Mouse (Mus musculus): ENCODE measurements around the gene Ripor2. TPM values are rescaled to one million over a fixed set of nuclear protein-coding genes. Genes with fewer than 3 reads are reported as not detected.

The Ripor2 gene
- total RNA-seq, 2 experiments from 2014 or later = 62.5 to 68.3 TPM

GRCm38 (mm10) chr13:24565230-24565949 is 16.6 kb upstream of the Ripor2 start:
- no peak for DNase-seq (ENCODE audit: extremely low spot score in 1 of 2, low spot score in 2 of 2)
- no peak for TF ChIP-seq CTCF (IDR thresholded peaks at IDR 0.05)
- Histone ChIP-seq H3K27ac (no peak overlapping the region), H3K4me3 (no peak overlapping the region)
- intact Hi-C loops (cut with DNase I) = no loop called here

- Histone ChIP-seq H3K4me3 (no peak overlapping the region), H3K27ac (no peak overlapping the region)
- DNase-seq (ENCODE audit: extremely low spot score in 1 of 2, low spot score in 2 of 2) = no peak
- TF ChIP-seq CTCF (IDR thresholded peaks at IDR 0.05) = no peak
- intact Hi-C loops (cut with DNase I) = no loop called here
These were observed 16.1 kb upstream of the Ripor2 start for GRCm38 (mm10) chr13:24565950-24566320.

GRCm38 (mm10) chr13:24567176-24567811 is 14.7 kb upstream of the Ripor2 start:
- no peak for TF ChIP-seq CTCF (IDR thresholded peaks at IDR 0.05)
- intact Hi-C loops (cut with DNase I) = no loop called here
- no peak overlapping the region for H3K27ac ChIP-seq
- no peak overlapping the region for H3K4me3 ChIP-seq
- DNase-seq (ENCODE audit: extremely low spot score in 1 of 2, low spot score in 2 of 2) = no peak

DNA sequence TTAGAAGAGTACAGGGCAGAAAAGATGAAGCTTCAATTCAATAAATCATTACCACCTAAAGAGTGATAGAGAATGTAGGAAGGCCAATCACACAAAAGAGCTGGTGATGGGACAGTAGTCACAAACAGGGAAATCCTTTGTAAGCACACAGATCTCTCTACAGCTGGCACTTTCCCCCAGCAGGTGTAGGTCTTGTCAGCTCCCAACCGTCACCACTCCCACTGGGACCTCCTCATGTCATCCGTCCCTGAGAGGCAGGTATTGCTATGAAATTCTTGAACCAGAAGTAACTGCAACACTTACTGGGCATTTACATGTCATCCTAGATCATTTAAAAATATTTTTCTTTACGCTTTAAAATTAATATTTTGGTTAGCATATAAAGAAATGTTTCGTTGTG is 12.9 kb upstream of the Ripor2 start:
- no peak for DNase-seq (ENCODE audit: extremely low spot score in 1 of 2, low spot score in 2 of 2)
- TF ChIP-seq CTCF (IDR thresholded peaks at IDR 0.05) = no peak
- Histone ChIP-seq H3K27ac (no peak overlapping the region), H3K4me3 (no peak overlapping the region)
- intact Hi-C loops (cut with DNase I) = no loop called here

DNA sequence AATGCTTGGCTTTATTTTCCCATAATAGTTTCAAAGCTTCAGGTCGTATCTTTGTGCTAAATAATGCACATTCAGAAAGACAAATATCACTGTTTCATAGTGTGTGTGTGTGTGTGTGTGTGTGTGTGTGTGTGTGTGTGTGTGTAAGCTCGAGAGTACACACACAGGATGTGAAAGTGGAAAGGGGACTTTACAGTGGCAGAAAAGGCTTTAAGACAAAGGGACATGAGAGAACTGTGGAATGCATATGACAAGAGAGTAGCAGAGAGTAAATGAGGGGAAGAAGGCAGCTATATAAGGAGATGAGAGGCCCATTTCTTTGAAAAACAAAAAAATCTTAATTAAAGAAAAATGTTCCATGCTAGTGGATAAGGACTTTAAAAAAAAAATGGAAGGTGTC is 11.3 kb upstream of the Ripor2 start:
- Histone ChIP-seq H3K27ac (no peak overlapping the region), H3K4me3 (no peak overlapping the region)
- no peak for DNase-seq (ENCODE audit: extremely low spot score in 1 of 2, low spot score in 2 of 2)
- intact Hi-C loops (cut with DNase I) = no loop called here
- TF ChIP-seq CTCF (IDR thresholded peaks at IDR 0.05) = no peak

DNA sequence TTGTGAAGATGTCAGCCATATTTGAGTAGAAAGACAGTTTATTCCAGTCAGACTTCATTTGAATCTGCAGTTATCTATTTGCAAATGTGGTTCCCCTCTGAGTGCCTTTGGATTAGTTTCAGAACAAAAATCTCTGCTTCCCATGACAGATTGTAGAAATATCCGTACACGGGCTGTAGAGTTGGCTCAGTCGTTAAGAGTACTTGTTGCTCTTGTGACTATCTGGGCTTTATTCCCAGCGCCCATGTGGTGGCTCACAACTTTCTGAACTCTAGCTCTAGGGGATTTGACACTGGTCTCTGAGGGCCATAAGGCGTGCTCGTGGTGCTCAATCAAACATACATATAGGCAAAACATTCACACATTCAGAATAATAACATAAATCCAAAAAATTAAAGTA is 10.1 kb upstream of the Ripor2 start:
- Histone ChIP-seq H3K27ac (no peak overlapping the region), H3K4me3 (no peak overlapping the region)
- TF ChIP-seq CTCF (IDR thresholded peaks at IDR 0.05) = no peak
- no peak for DNase-seq (ENCODE audit: extremely low spot score in 1 of 2, low spot score in 2 of 2)
- intact Hi-C loops (cut with DNase I) = no loop called here

GRCm38 (mm10) chr13:24575126-24575525 is 6.9 kb upstream of the Ripor2 start:
- no peak for DNase-seq (ENCODE audit: extremely low spot score in 1 of 2, low spot score in 2 of 2)
- Histone ChIP-seq H3K4me3 (no peak overlapping the region), H3K27ac (no peak overlapping the region)
- TF ChIP-seq CTCF (IDR thresholded peaks at IDR 0.05) = no peak
- intact Hi-C loops (cut with DNase I) = no loop called here

- peak; percentile 68 to 69 for DNase-seq (ENCODE audit: extremely low spot score in 1 of 2, low spot score in 2 of 2)
- Histone ChIP-seq H3K4me3 (no peak overlapping the region), H3K27ac (peak overlapping the region; percentile 80)
- intact Hi-C loops (cut with DNase I) = loop anchor here (2.0 kb wide), 1 partner anchor 62 kb away; no protein-coding TSS in a partner anchor
- TF ChIP-seq CTCF (IDR thresholded peaks at IDR 0.05) = no peak
These were observed 5.5 kb upstream of the Ripor2 start for GRCm38 (mm10) chr13:24576338-24577119.

DNA sequence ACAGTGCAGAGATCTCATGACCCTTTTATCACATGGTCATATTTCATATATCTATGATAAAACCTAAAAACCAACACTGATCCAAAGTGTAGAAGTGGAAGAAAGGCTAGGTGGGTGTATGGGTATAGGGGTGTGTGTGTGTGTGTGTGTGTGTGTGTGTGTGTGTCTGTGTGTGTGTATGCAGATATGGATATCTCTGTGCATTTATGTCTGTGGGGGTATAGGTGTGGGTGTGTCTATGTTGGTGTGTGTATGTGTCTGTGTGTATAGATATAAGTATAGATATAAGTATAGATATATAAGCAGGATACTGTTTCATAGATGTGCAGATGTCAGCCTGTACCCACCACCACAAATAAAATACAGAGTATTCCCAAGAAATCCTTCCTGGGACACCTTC is 3.7 kb upstream of the Ripor2 start:
- no peak for DNase-seq (ENCODE audit: extremely low spot score in 1 of 2, low spot score in 2 of 2)
- TF ChIP-seq CTCF (IDR thresholded peaks at IDR 0.05) = no peak
- intact Hi-C loops (cut with DNase I) = no loop called here

DNA sequence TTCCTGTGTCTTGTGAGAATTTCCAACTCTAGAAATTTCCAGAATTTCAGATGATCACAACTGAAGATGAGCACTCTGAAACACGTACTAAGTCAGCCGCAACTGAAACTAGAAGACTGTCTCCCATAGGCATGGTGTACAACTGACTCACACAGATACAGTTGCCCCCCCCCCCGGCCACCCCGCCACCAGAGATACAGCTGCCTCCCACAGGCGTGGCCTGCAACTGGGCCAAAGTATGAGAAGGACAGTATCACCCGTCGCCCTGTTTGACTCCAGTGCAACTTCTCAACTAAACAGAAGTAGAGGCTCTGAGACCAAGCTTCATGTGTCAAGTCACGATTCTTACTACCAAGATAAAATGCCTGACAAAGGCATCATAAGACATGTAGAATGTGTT is 1.2 kb upstream of the Ripor2 start:
- intact Hi-C loops (cut with DNase I) = no loop called here
- no peak overlapping the region for H3K27ac ChIP-seq
- no peak for TF ChIP-seq CTCF (IDR thresholded peaks at IDR 0.05)
- no peak overlapping the region for H3K4me3 ChIP-seq
- DNase-seq (ENCODE audit: extremely low spot score in 1 of 2, low spot score in 2 of 2) = no peak

More for the DNA sequence above, 3.7 kb upstream of the Ripor2 start:
- H3K4me3 ChIP-seq = no peak overlapping the region
- no peak overlapping the region for H3K27ac ChIP-seq

DNA sequence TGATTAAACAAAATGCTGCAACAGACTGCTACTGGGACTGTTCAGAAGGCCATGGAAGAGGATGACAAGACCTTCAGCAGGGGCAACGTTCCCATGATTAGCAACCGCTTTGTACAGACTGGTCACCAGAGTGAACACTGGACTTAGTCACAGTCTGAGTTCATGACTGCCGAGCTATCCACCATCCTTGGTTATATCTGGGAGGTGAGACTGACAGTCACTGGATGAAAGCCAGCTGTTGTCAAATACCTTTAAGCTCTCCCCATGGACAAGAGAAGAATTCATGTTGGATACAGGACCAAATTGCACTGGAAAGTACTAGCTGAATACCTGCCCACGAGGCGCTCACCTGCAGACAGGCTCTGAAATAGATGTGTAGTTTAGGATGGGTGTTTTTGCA is 2.4 kb downstream of the Ripor2 start:
- intact Hi-C loops (cut with DNase I) = no loop called here

DNA sequence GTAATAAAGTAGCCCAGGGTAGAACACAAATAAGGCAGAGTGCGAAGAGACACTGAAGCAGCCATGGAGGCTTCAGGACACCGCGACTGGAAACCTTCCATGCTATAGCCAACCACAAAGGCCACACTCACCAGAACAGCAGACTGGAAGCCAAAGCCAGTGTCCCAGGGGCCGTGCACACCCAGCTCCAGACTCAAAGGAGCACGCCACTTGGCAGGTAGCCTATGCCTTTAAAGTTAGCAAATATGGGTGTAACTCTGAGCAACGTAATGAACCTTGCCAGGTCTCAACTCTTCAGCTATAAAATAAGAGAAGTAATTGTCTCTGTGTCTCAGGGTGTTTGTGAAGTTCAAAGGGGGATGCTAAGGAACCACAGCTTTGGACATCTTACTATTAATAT is 2.9 kb downstream of the Ripor2 start:
- TF ChIP-seq CTCF (IDR thresholded peaks at IDR 0.05) = no peak
- no peak for DNase-seq (ENCODE audit: extremely low spot score in 1 of 2, low spot score in 2 of 2)
- Histone ChIP-seq H3K27ac (no peak overlapping the region), H3K4me3 (no peak overlapping the region)
- intact Hi-C loops (cut with DNase I) = no loop called here

More for the DNA sequence above, 2.4 kb downstream of the Ripor2 start:
- no peak for TF ChIP-seq CTCF (IDR thresholded peaks at IDR 0.05)
- H3K4me3 ChIP-seq = no peak overlapping the region
- H3K27ac ChIP-seq = no peak overlapping the region
- DNase-seq (ENCODE audit: extremely low spot score in 1 of 2, low spot score in 2 of 2) = no peak
